Mouse (Mus musculus) megakaryocyte, embryonic 14.5 days (primary cell): ENCODE results near the gene Lhpp.

ENCODE experiments used
- FLI1 ChIP-seq: IDR thresholded peaks from 2 replicates; pipeline ENCODE4 v1.6.1; 2012; ENCODE audit warnings: low read length, inconsistent platforms, mixed read lengths
- GATA1 ChIP-seq: IDR thresholded peaks from 3 replicates; pipeline ENCODE4 v1.6.1; 2012; ENCODE audit warnings: mixed read lengths, low read length, inconsistent platforms, borderline replicate concordance

DNA sequence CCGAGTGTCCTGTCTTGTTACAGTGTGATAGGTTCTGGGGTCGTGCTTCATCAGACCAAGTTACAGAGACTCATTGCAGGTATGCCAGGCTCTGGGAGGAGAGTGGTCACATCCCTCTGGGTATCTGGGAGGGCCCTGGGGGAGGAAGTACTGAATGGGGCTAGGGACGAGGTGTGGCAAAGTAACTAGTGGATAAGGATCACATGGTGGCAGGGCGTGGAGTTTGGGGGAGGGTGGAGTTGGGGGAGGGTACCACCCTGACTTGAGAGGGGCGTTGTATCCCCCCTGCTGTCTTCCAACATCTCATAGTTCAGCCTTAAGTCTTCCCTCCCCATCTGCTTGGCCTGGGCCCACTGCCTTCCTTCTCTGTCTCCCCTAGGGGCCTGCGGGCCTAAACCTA lies 69.1 kb downstream of the Lhpp start:
- TF ChIP-seq FLI1 (no peak), GATA1 (no peak)
